Mouse (Mus musculus): Measurements from ENCODE around the gene Ube2m.

DNA sequence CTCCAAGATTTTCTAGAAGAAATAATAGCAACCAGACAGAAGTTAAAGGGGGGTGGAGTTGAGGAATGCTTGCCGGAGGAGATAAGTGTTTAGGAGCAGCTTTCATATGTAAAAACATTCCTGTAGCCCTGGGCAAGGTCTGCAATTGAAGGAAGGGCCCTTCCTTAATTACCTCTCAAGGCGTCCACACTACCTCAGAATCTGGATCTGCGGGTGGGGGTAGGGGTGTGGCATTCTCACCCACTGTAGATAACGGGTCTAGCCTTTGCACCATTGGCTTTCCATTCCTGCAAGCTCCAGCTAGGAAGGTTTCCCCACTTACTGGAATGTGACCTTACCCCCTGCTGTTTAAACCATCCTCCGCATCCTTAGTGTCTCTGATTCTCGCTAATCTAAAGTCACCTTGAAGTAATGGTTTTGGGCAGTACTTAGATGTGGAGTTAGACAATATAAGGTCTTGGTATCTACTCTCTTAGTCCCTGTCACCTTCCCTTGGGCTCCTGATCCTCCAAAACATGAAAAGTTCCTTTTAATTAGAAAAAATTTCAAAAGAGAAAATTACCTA is 23.7 kb downstream of the Ube2m start:
- no peak for TF ChIP-seq CTCF (IDR thresholded peaks at IDR 0.05; ENCODE audit: low read depth, low read length)
- TF ChIP-seq POLR2A (IDR thresholded peaks at IDR 0.05; ENCODE audit: insufficient read depth, low read length) = no peak
- peak; percentile 99 for TF ChIP-seq EP300 (IDR thresholded peaks at IDR 0.05; ENCODE audit: insufficient read depth, low read depth, low read length)

Data from ES-Bruce4 (cell line).